Mouse (Mus musculus): Measurements from ENCODE around the gene Zfp719. TPM values are rescaled to one million over a fixed set of nuclear protein-coding genes. Genes with fewer than 3 reads are reported as not detected.

Zfp719 gene
- polyA plus RNA-seq, 1 experiment from 2014 or later, result 18.4 TPM

GRCm38 (mm10) chr7:43553153-43553552 lies 26.3 kb upstream of the Zfp719 start:
- H3K27ac ChIP-seq (ENCODE audit: low read depth, low read length), result no peak overlapping the region
- no peaks in the 10 kb centered on the region for H3K36me3 ChIP-seq (ENCODE audit: control insufficient read depth, insufficient read depth, low read length)
- DNase-seq (ENCODE audit: low spot score) (no peak), ATAC-seq (ENCODE audit: insufficient read depth, low FRiP score, low TSS enrichment) (no peak)
- no peak overlapping the region for H3K4me2 ChIP-seq (ENCODE audit: low read depth)
- 90% methylated on average over 4 of the region's 4 CpGs for WGBS
- H3K9ac ChIP-seq (ENCODE audit: low read length), result no peak overlapping the region
- H3K9me3 ChIP-seq (ENCODE audit: control insufficient read depth, low read length), result no peaks in the 10 kb centered on the region
- H3K4me3 ChIP-seq (ENCODE audit: low read depth, low read length), result no peak overlapping the region
- no peaks in the 10 kb centered on the region for H3K27me3 ChIP-seq (ENCODE audit: control insufficient read depth, insufficient read depth, low read length)
- H3K4me1 ChIP-seq (ENCODE audit: control insufficient read depth, insufficient read depth, low read length), result no peaks in the 10 kb centered on the region

GRCm38 (mm10) chr7:43554550-43554949 lies 24.9 kb upstream of the Zfp719 start:
- no peak for DNase-seq (ENCODE audit: low spot score)
- Histone ChIP-seq H3K4me3 (ENCODE audit: low read depth, low read length) (no peak overlapping the region), H3K36me3 (ENCODE audit: control insufficient read depth, insufficient read depth, low read length) (no peaks in the 10 kb centered on the region), H3K9ac (ENCODE audit: low read length) (no peak overlapping the region), H3K4me2 (ENCODE audit: low read depth) (no peak overlapping the region), H3K4me1 (ENCODE audit: control insufficient read depth, insufficient read depth, low read length) (no peaks in the 10 kb centered on the region), H3K27me3 (ENCODE audit: control insufficient read depth, insufficient read depth, low read length) (no peaks in the 10 kb centered on the region), H3K9me3 (ENCODE audit: control insufficient read depth, low read length) (no peaks in the 10 kb centered on the region), H3K27ac (ENCODE audit: low read depth, low read length) (no peak overlapping the region)
- ATAC-seq (ENCODE audit: insufficient read depth, low FRiP score, low TSS enrichment), result no peak
- 47% methylated on average over 3 of the region's 3 CpGs for WGBS

GRCm38 (mm10) chr7:43555351-43555750 lies 24.1 kb upstream of the Zfp719 start:
- DNase-seq (ENCODE audit: low spot score) (no peak), ATAC-seq (ENCODE audit: insufficient read depth, low FRiP score, low TSS enrichment) (no peak)
- Histone ChIP-seq H3K9me3 (ENCODE audit: control insufficient read depth, low read length) (no peaks in the 10 kb centered on the region), H3K36me3 (ENCODE audit: control insufficient read depth, insufficient read depth, low read length) (no peaks in the 10 kb centered on the region), H3K4me3 (ENCODE audit: low read depth, low read length) (no peak overlapping the region), H3K4me2 (ENCODE audit: low read depth) (no peak overlapping the region), H3K9ac (ENCODE audit: low read length) (no peak overlapping the region), H3K27me3 (ENCODE audit: control insufficient read depth, insufficient read depth, low read length) (no peaks in the 10 kb centered on the region), H3K27ac (ENCODE audit: low read depth, low read length) (no peak overlapping the region), H3K4me1 (ENCODE audit: control insufficient read depth, insufficient read depth, low read length) (no peaks in the 10 kb centered on the region)
- 89% methylated on average over 5 of the region's 5 CpGs for WGBS

DNA sequence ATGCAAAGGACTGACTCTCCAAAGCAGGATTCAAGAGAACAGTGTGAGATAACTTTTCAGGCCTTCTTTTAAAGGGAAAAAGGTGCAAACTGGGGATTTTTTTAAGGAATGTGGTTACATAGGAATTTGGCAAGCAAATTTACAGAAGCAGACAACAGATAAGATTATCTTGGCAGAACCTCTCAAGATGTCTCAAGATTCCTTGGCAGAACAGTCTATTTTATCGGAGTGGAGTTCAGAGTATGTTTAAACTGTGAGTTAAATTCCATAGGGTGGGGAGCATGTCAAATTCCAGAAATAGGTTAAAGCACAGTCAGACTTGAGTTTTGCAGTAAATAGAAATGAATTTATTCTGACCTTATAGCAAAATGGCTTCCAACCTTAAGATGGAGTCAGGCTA lies 22.5 kb upstream of the Zfp719 start:
- 92% methylated on average over 1 of the region's 1 CpGs for WGBS
- H3K36me3 ChIP-seq (ENCODE audit: control insufficient read depth, insufficient read depth, low read length), result no peaks in the 10 kb centered on the region

DNA sequence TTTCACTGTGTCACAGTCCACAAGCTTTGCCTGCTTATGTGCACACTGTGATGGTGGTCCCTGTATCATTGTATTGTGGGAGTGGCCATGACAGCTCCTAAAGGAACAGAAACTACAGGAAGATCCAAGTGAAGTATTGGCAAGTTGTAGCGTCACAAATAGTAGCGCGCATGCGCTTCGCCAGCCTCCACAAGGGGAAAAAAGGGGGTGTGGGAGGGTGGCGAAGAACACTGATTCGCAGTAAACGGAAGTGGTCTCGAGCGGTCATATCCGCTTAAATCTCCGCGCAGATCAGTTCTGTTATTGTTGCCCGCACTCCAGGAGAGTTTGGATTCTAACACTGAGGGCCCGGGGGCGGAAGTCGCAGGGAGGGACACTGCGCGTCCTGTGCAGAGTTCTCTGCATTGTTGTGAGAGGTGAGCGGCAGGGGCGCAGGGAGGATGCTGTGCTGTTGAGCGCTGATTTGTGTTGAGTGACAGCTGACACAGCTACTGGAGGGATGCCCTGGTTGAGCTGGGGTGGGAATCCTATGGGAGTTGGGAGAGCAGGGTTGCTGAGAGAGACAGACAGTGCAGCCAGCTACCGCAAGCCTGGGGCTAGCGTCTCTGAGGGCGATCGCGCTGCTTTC lies 17.3 kb upstream of the Zfp719 start, which contains the start of gene Zfp658:
Zfp658 (plus strand) TSS at position 251 of the 628 bp plus-strand sequence.
- Histone ChIP-seq H3K27me3 (ENCODE audit: control insufficient read depth, insufficient read depth, low read length) (no peaks in the 10 kb centered on the region), H3K36me3 (ENCODE audit: control insufficient read depth, insufficient read depth, low read length) (no peaks in the 10 kb centered on the region), H3K9ac (ENCODE audit: low read length) (peak within 1 kb of the TSS; percentile 68), H3K4me1 (ENCODE audit: control insufficient read depth, insufficient read depth, low read length) (peaks cover 5% of the 10 kb centered on the region; the same call in 1 of the 2 replicates), H3K4me3 (ENCODE audit: low read depth, low read length) (peak within 1 kb of the TSS; percentile 61), H3K9me3 (ENCODE audit: control insufficient read depth, low read length) (no peaks in the 10 kb centered on the region), H3K27ac (ENCODE audit: low read depth, low read length) (peak within 1 kb of the TSS; percentile 69), H3K4me2 (ENCODE audit: low read depth) (peak within 1 kb of the TSS; percentile 53)
- ATAC-seq (ENCODE audit: insufficient read depth, low FRiP score, low TSS enrichment), result peak; percentile 89
- WGBS, result under 1% methylated on average over 27 of the region's 27 CpGs
- peak; percentile 92 for DNase-seq (ENCODE audit: low spot score)

More for the DNA sequence above, 22.5 kb upstream of the Zfp719 start:
- DNase-seq (ENCODE audit: low spot score), result no peak
- no peak for ATAC-seq (ENCODE audit: insufficient read depth, low FRiP score, low TSS enrichment)
- Histone ChIP-seq H3K4me3 (ENCODE audit: low read depth, low read length) (no peak overlapping the region), H3K9ac (ENCODE audit: low read length) (no peak overlapping the region), H3K27ac (ENCODE audit: low read depth, low read length) (no peak overlapping the region), H3K4me1 (ENCODE audit: control insufficient read depth, insufficient read depth, low read length) (no peaks in the 10 kb centered on the region), H3K27me3 (ENCODE audit: control insufficient read depth, insufficient read depth, low read length) (no peaks in the 10 kb centered on the region), H3K4me2 (ENCODE audit: low read depth) (no peak overlapping the region), H3K9me3 (ENCODE audit: control insufficient read depth, low read length) (no peaks in the 10 kb centered on the region)

DNA sequence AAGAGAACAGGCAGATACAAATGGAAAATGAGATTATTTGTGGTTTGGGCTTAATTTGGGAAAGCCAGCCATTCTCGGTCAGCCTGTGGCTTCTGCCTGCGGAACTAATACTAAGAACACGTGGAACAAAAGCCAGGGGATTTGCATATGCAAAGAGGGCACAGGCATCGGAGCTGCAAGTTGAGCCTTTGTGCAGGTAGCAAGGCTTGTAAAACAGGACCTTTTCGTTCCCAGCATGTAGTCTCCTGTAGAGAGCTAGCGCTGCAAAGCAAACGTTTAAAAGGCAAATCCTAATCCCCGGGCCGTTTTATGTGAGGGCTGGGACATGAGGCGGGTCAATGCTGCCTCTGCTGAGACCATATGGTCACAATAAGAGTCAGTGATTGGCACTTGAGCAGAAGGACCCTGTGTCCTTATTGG lies 16.7 kb upstream of the Zfp719 start:
- peak overlapping the region; percentile 68 for H3K9ac ChIP-seq (ENCODE audit: low read length)
- DNase-seq (ENCODE audit: low spot score) (peak; percentile 49), ATAC-seq (ENCODE audit: insufficient read depth, low FRiP score, low TSS enrichment) (peak; percentile 56)
- H3K36me3 ChIP-seq (ENCODE audit: control insufficient read depth, insufficient read depth, low read length), result peaks cover 2% of the 10 kb centered on the region; the same call in 1 of the 2 replicates
- no peak overlapping the region for H3K27ac ChIP-seq (ENCODE audit: low read depth, low read length)
- H3K4me2 ChIP-seq (ENCODE audit: low read depth), result peak overlapping the region; percentile 53
- H3K27me3 ChIP-seq (ENCODE audit: control insufficient read depth, insufficient read depth, low read length), result no peaks in the 10 kb centered on the region
- H3K4me1 ChIP-seq (ENCODE audit: control insufficient read depth, insufficient read depth, low read length), result peaks cover 5% of the 10 kb centered on the region; the same call in 1 of the 2 replicates
- peak overlapping the region; percentile 61 for H3K4me3 ChIP-seq (ENCODE audit: low read depth, low read length)
- 0% methylated on average over 10 of the region's 10 CpGs for WGBS
- no peaks in the 10 kb centered on the region for H3K9me3 ChIP-seq (ENCODE audit: control insufficient read depth, low read length)

- no peak for DNase-seq (ENCODE audit: low spot score)
These were observed 16.1 kb upstream of the Zfp719 start for GRCm38 (mm10) chr7:43563300-43563699.

DNA sequence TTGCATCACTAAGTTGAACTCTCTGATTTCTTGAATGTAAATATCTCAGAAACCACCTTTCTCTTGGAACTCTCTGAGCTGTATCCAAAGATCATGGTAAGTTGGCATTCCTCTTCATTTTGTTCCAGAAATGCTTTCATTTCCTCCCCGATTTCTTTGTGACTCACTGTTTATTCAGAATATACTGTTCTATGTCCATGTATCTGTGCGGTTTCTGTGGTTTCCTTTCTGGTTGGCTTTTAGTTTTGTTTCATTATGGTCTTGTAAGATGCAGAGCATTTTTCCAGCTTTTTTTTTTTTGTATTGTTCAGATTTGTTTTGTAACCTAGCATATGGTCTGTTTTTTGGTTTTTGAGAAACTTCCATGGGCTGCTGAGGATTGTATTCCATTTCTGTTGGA lies 8.2 kb upstream of the Zfp719 start:
- Histone ChIP-seq H3K9ac (ENCODE audit: low read length) (no peak overlapping the region), H3K4me2 (ENCODE audit: low read depth) (no peak overlapping the region), H3K9me3 (ENCODE audit: control insufficient read depth, low read length) (no peaks in the 10 kb centered on the region), H3K27ac (ENCODE audit: low read depth, low read length) (no peak overlapping the region), H3K36me3 (ENCODE audit: control insufficient read depth, insufficient read depth, low read length) (peaks cover 29% of the 10 kb centered on the region), H3K4me1 (ENCODE audit: control insufficient read depth, insufficient read depth, low read length) (no peaks in the 10 kb centered on the region), H3K27me3 (ENCODE audit: control insufficient read depth, insufficient read depth, low read length) (no peaks in the 10 kb centered on the region), H3K4me3 (ENCODE audit: low read depth, low read length) (no peak overlapping the region)
- ATAC-seq (ENCODE audit: insufficient read depth, low FRiP score, low TSS enrichment), result no peak
- 91% methylated on average over 2 of the region's 2 CpGs for WGBS
- no peak for DNase-seq (ENCODE audit: low spot score)

More at GRCm38 (mm10) chr7:43563300-43563699, 16.1 kb upstream of the Zfp719 start:
- WGBS, result 57% methylated on average over 6 of the region's 6 CpGs
- Histone ChIP-seq H3K9me3 (ENCODE audit: control insufficient read depth, low read length) (no peaks in the 10 kb centered on the region), H3K9ac (ENCODE audit: low read length) (peak overlapping the region; percentile 36; the same call in 1 of the 2 replicates), H3K36me3 (ENCODE audit: control insufficient read depth, insufficient read depth, low read length) (peaks cover 4% of the 10 kb centered on the region; the same call in 1 of the 2 replicates), H3K4me1 (ENCODE audit: control insufficient read depth, insufficient read depth, low read length) (peaks cover 5% of the 10 kb centered on the region; the same call in 1 of the 2 replicates), H3K27ac (ENCODE audit: low read depth, low read length) (no peak overlapping the region), H3K4me3 (ENCODE audit: low read depth, low read length) (peak overlapping the region; percentile 61), H3K4me2 (ENCODE audit: low read depth) (peak overlapping the region; percentile 53), H3K27me3 (ENCODE audit: control insufficient read depth, insufficient read depth, low read length) (no peaks in the 10 kb centered on the region)
- no peak for ATAC-seq (ENCODE audit: insufficient read depth, low FRiP score, low TSS enrichment)

- no peaks in the 10 kb centered on the region for H3K9me3 ChIP-seq (ENCODE audit: control insufficient read depth, low read length)
- peak overlapping the region; percentile 79; the same call in 1 of the 2 replicates for H3K27ac ChIP-seq (ENCODE audit: low read depth, low read length)
- H3K4me1 ChIP-seq (ENCODE audit: control insufficient read depth, insufficient read depth, low read length), result peaks cover 4% of the 10 kb centered on the region
- H3K27me3 ChIP-seq (ENCODE audit: control insufficient read depth, insufficient read depth, low read length), result no peaks in the 10 kb centered on the region
- peak overlapping the region; percentile 65 for H3K4me3 ChIP-seq (ENCODE audit: low read depth, low read length)
- DNase-seq (ENCODE audit: low spot score) (peak; percentile 19), ATAC-seq (ENCODE audit: insufficient read depth, low FRiP score, low TSS enrichment) (no peak)
- H3K36me3 ChIP-seq (ENCODE audit: control insufficient read depth, insufficient read depth, low read length), result peaks cover 7% of the 10 kb centered on the region
- H3K4me2 ChIP-seq (ENCODE audit: low read depth), result peak overlapping the region; percentile 55
- WGBS, result 78% methylated on average over 5 of the region's 5 CpGs
- peak overlapping the region; percentile 74 for H3K9ac ChIP-seq (ENCODE audit: low read length)
These were observed 1.1 kb downstream of the Zfp719 start for GRCm38 (mm10) chr7:43580526-43580925.

Measured in neural tube, embryonic 11.5 days (tissue).